Mouse (Mus musculus): ENCODE results near the gene Slc51a.

Slc51a gene

GRCm38 (mm10) chr16:32427506-32427905 is 60.2 kb downstream of the Slc51a start:
- no peak for DNase-seq

Measured in cerebellum, adult 9-10 months (tissue).